Mouse (Mus musculus): ENCODE measurements around the gene Fgg. TPM values are rescaled to one million over a fixed set of nuclear protein-coding genes. Genes with fewer than 3 reads are reported as not detected.

The Fgg gene
- polyA plus RNA-seq (2012; rRNA removed; ENCODE audit: low replicate concordance): 0.06 and 0.66 TPM in 2 replicates

GRCm38 (mm10) chr3:83007557-83007956 lies at the start of gene Fgg:
Gene Fgg (plus strand): TSS chr3:83007724.

GRCm38 (mm10) chr3:83025475-83026301 lies 18.2 kb downstream of the Fgg start, which contains the start of gene Fga:
Gene Fga (plus strand): TSS chr3:83026076.

DNA sequence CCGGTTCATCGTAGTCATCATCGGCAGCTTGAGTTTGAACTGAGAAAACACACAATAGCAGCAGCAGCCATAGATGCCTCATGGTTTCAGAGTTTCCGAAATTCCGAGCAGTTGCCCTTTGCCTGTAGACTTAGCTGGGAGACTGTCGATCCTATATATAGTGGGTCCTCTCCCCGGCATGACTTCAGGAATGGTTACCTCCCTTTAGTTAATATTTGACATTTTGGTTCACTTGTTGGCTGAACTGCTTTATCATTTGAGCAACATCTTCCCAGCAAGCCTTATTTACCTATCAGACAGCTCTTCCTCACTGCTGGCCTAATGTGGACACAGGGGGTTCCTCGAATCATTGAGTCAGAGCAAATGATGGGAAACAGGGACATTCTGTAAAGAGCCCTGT lies 42.2 kb downstream of the Fgg start, which contains the start of gene Fgb:
Gene Fgb (minus strand): TSS at position 184 of the 400 bp plus-strand sequence.

GRCm38 (mm10) chr3:83055281-83056038 lies 47.9 kb downstream of the Fgg start, which contains the start of gene Plrg1:
Gene Plrg1 (plus strand): TSS chr3:83055522.

Other genes starting within 250 kb of the Fgg start
- gene Rbm46, start 131.2 kb upstream of the Fgg start, polyA plus RNA-seq (2012; rRNA removed; ENCODE audit: low replicate concordance): 0.28 and 0.42 TPM in 2 replicates
- gene Lrat, start 103.8 kb upstream of the Fgg start, polyA plus RNA-seq (2012; rRNA removed; ENCODE audit: low replicate concordance): 0.03 and 0.14 TPM in 2 replicates
- 0.10 and 0.31 TPM in 2 replicates for gene Fga, start 18.4 kb downstream of the Fgg start, polyA plus RNA-seq (2012; rRNA removed; ENCODE audit: low replicate concordance)
- 0.22 TPM in 1 of 2 replicates, not detected in the other for gene Fgb, start 42.1 kb downstream of the Fgg start, polyA plus RNA-seq (2012; rRNA removed; ENCODE audit: low replicate concordance)
- gene Plrg1, start 47.8 kb downstream of the Fgg start, polyA plus RNA-seq (2012; rRNA removed; ENCODE audit: low replicate concordance): 33.3 and 51.5 TPM in 2 replicates
- gene Dchs2, start 120.2 kb downstream of the Fgg start, polyA plus RNA-seq (2012; rRNA removed; ENCODE audit: low replicate concordance): 0.40 and 0.58 TPM in 2 replicates

Data from subcutaneous adipose tissue, adult 2 months (tissue).